Mouse (Mus musculus) kidney, postnatal 25 days (tissue): Measurements from ENCODE around the gene Nphp4.
A peak's percentile ranks its signal among the peaks of the same experiment; 100 is the strongest.

Experiments
- DNase-seq, 2 experiments: peaks; one replicate each; pipeline ENCODE4 v3.0.0; 2021; ENCODE audit warnings: mixed read lengths in 2 of 2

Nphp4 gene

DNA sequence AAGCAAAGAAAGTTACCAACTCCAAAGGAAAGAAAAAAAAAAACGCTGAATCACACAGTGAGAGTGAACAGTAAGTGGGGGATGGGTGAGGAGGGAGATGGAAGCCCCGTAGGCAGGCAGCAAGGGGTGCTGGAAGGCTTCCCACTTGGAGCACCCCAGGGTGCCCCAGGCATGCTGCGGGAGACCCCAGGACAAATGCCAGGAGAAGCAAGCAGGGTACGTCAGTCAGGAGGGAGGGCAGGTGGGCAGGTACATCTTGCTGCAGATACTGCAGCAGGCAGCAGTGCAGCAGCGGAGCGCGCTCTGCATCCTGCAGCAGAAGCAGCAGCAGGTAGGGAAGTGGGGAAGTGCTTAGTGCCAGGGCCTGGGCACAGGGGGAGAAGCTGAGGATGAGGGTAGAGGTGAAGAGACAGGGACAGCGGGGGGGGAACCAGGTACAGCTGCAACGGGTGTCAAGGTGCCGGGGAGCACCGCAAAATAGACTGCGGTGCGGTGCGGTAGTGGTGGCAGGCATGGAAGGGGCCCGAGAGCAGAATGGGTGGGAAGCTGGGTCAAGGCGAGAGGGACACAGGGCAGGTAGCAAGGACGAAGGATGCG lies at the start of gene Nphp4:
TSS of gene Nphp4 (plus strand) at position 280 of the 597 bp plus-strand sequence.
- no peak for DNase-seq

DNA sequence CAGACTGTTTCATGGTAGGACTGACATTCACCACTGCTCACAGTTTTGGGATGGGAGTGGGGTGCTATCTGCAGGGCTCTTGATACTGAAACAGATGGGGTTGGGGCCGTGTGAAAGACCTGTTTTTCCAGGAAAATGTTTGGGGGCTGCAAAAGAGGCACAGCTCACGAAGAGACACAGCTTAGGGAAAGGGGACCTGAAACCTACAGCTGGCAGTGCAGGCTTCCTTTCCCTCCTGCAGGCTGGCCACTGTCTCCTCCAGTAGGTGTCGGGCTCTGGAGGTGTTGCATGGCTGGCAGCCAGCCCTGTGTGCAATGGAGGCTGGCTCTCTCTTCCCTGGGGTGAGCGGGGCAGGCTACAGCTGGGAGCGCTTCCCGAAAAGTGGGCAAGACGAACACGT lies 48.2 kb upstream of the Nphp4 start:
- DNase-seq: no peak

DNA sequence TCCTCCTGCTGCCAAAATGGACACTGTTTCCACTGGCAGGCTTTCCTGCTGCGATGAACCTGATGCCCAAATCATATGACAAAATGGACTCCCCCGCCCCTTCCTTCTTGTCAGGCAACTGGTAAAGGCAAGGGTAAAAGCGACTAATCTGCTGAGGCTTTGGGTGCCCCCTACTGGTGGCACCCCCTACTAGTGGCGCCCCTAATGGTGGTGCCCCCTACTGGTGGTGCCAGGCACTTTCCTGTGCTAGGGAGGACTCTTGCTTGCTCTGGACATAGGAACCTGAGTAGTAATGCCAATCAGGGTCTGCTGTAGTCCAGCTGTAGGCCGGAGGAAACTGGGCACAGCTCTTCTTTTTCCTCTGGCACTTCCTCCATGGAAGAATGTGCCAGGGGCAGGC lies 44.2 kb upstream of the Nphp4 start:
- peak in 1 of 2 experiments; percentile 30 for DNase-seq

DNA sequence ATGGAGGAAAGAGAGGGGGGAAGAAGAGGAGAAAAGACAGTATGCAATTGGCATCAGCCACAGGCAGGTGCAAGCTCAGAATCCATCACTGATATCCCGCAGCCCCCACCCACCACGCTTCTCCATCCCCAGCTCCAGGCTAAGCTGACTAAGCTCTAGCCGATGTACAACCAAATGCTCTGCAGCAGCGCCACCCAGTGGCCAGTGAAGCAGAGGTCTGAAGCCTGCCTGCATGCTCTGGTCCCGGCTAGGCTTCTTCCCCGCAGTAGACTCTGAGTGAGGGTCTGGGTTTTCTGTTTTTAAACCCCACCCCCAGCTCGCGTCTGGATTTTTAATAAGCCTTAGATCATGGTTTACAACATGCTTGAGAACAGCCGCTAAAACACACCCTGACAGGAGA lies 41.7 kb upstream of the Nphp4 start:
- DNase-seq: peak; percentile 86 to 92

DNA sequence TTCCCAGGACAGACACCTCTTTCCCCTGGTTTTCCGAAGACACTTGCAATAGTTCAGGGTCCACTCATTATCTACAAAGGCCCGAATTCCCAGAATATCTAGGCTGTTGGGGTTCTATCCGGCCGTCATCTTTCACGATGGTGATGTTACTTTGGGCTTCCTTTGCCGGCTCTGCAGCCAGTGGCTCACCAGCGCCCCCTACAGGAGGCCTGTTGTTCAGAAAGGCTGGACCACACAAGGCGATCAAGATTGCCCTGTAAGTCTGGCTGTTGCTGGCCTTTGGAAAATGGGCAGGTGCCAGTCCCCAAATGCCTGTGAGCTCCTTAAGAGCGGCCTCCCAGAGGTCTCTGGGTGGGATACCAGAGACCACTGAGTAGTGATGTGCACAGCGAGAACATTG lies 41.3 kb upstream of the Nphp4 start:
- peak; percentile 70 to 83 for DNase-seq

DNA sequence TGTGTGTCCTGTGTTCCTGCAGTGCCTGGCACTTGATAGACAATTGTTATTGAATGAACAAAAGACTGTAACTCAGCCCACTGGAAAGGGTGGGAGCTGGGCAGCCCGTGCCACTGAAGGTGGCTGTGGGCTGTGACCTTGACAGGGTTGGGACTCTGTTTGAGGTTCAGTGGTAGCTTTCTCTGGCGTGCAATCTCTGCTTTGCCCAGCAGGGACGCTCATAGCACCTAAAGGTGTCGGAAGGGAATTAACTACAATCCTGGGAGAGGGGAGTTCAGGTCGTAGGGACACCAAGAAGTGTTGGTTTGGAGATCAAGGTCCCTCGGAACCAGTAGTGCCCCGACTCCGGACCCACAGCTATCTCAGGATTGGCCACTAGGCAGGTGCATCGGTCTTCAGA lies 35.6 kb upstream of the Nphp4 start:
- peak in 1 of 2 experiments; percentile 47 for DNase-seq

DNA sequence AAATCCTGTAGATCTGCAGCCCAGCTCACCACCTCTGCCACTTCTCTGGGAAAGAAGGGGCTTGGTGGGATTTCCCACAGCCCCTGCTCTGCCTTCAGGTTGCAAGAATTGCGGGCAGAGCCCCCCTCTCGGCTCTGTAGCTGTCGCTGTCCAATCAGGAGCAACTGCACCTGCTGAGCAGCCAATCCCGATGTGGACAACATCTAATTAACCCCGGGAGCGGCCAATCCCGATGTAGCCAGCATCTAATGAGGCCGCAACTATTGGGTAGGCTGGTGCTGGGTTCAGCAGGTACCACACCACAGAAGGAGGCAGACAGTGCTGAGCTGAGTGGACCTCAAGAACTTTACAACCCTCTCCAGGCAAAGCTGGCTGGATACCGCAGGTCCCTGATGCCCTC lies 35.0 kb upstream of the Nphp4 start:
- DNase-seq: no peak

DNA sequence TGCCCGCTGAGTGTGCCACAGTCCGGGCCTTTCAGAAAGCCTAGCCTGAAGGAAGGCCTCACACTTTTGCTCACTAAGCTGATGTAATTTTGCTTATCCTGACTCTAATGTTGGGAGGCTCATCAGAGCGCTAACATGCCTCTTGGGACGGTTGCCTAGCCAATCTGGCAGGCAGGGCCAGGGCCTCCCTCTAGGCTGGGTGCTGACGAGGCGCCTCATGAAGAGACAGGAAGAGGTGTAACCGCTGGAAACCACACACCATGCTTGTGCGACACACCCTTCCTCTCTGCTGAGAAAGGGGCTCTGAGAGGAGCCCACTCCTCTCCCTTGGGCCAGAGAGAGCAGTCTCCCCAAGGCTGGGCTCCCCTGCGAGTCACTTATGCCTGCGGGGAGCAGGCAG lies 30.3 kb upstream of the Nphp4 start:
- no peak for DNase-seq

DNA sequence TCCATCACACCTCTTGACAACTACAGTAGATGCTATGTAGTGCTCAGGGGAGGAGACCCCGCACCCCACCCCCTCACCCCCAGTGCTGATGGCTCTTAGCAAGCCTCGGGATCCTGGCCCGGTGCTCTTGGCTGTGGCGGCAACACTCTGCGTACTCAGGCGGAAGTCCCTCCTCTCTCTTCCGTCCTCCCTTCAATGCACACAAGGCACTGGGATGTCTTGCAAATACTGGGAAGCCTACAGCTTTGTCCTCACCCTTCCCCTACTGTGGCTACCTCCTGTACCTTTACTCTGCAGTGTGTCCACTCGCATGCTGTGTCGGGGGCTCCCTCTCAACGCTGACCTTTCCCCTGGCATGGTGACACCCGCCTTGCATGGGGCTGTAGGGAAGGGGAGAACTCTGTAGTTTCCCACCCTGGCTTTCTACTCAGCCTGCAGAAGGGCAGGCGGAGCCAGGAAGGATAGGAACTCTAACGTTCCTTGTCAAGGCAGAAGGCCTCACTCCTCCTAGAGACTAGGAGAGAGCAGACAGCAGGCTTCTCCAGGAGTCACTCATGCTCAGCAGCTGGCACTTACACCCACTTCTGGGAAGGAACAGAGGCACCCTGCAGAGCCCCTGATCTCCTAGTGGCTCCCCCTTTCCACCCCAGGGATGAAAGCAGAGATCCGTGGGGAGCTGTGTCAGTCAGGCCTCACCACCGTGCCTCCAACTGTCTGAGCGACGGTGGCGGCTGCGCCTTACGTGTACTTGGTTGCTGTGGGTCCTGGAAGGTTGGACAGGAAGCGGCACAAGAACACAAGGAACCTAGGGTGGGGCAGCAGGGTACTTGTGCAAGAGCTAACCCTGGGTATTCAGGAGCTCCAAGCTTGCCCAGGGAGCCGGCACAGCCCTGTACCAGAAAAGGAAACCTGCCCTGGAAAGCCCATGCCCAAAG lies 28.5 kb upstream of the Nphp4 start:
- DNase-seq: no peak

DNA sequence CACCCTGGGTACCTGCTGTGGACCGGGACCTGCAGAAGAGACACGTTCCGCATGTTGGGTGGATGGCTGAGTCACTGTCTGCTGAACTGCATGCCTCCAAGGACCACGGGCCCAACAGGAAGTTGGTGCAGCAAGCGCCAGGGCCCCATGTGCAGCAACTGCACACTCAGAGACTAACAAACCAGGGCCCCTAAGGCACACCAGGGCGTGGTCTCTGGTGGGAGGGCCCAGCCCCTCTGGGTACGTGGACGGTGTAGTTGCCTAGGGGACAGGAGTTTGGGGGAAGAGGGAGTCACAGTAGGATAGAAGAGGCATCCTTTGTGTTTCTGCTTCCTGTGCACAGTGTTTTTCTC lies 27.9 kb upstream of the Nphp4 start:
- no peak for DNase-seq

DNA sequence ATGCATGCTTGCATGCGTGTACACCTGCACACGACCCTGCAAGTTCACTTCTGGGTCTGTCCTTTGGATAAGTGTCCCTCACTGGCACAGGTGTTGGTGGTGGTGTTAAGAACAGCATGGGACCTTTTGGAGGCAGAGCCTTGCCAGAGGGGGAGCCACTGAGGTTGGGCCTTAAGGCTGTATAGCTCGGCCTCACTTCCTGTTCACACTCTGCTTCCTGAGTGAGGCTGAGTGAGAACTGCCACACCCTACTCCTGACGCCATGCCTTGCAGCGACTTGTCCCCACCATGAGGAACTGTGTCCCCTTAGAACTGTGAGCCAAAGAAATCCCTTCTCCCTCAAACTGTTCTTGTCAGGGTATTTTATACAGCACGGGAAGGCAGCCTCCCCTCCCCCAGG lies 25.1 kb upstream of the Nphp4 start:
- no peak for DNase-seq

DNA sequence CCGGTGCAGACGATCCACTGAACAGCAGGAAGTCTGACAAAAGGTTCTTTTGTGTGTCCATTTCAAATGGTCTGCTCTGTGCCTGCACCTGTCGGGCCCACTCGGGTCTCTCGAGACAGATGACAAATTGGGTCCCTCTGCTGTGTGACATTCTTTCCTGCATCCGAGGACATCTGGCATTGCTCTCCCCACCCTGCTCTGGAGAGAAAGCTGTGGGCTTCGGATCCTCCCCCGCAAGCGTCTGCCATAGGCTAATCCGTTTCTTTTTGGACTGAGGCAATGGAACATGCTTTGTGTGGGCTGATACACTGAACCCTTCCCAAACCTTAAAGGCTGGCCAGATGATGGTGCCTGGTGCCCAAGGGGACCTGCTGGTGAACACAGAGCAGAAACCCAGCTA lies 23.4 kb upstream of the Nphp4 start:
- DNase-seq: no peak

DNA sequence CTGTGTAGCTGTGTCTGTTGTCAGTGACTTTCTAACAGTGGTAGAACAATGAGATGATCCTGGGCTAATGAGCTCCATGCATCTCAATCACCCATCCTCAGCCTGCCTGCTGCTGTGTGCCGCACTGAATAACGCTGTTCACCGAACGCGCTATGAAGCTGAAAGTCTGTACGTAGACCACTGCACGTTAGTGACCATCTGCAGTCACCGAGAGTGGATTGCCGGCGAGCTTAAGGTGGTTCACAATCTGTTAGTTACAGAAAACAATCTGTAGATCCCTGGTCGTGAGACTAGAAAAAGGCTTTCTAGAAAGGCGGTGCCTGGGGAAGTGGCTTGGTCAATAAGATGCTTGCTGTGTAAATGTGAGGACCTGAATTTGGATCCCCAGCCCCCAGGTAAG lies 22.4 kb upstream of the Nphp4 start:
- no peak for DNase-seq

DNA sequence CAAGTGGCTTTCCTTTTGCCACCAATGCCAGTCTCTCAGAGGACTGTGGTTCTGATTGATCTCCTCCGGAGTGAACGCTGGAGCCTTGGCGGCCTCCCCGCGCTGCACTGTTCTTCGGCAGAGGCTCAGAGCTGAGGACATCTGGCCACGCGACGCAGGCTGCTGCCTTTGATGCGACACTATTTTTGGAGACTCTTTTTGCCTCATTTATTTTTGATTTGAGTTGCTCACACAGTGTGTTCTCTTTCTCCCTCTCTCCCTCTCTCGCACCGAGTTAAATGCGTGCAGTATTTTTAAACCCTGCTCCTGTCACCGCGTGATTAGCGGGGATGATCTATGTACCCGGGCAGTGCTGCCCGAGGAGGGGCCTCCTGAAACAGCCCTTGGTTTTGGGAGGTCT lies 19.9 kb upstream of the Nphp4 start:
- no peak for DNase-seq

DNA sequence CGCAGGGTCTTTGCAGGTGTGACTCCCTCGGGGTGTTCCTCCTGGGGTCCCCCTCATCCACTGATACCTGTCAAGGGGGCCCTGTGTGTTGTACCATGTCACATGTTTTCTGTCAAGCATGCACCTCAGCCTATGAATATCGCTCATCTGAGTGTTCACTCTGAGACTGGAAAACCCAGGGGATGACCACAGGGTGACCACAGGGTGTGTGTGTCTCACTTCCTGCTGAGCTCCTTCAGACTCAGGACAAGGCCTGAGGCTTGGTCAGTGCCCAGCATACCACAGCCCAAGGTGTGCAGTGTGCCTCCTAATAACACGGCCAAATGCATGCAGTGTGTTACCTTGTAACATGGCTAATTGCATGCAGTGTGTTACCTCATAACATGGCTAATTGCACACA lies 18.8 kb upstream of the Nphp4 start:
- no peak for DNase-seq

DNA sequence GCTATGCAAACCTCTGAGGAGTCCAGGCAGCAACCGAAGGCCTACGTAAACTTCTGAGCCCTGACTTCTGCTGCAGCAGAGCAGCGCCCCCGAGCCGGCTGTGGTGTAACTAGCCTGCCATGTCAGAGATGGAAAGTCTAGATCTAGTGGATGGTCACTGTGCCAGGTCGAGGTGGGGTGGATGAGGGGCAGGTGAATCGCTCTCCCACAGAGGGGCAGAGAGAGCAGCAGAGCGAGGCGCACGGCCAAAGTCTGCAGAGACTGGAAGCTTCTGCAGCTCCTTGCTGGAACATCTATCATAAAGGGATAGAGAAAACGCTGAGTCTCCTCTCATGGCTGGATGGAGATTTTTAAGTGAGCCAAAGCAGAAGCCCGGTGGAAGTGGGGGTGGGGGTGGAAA lies 14.0 kb upstream of the Nphp4 start:
- DNase-seq: peak; percentile 72 to 92

DNA sequence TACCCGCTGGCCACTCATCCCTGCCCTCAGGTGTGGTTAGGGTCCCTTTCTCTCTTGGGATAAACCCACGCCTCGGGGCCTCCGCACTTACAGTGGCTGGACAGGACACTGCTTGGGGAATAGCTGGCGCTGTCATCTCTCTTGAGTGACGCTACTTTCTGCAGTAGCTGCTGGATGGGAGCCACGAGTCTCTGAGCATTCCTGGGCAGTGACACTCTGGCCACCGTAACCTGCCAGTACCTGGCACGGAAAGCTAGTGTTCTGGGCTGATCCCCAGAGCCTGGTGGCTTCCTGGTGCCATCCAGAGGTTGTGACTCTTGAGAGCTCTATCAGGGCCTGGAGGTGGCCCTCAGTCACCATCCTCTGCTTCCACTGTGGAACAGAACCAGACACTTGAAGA lies 13.4 kb upstream of the Nphp4 start:
- peak; percentile 18 to 54 for DNase-seq

DNA sequence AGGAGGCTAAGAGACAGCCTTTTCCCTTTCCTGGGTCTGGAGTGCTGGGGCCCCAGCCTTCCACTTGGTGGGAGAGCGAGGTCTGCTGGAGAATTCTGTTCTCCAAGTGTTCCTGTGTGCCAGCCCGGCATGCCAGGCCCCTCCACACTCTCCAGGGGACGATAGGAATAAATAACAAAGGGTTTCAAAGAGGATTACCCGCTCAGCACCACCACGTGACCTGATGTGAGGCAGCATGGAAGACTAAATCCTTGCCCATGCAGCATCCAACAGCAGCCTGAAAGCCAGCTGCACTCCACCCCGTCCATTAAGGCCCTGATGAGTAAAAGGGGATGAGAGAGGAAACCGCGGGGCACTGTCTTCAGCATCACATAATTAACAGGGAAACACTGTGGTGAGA lies 11.4 kb upstream of the Nphp4 start:
- DNase-seq: no peak

DNA sequence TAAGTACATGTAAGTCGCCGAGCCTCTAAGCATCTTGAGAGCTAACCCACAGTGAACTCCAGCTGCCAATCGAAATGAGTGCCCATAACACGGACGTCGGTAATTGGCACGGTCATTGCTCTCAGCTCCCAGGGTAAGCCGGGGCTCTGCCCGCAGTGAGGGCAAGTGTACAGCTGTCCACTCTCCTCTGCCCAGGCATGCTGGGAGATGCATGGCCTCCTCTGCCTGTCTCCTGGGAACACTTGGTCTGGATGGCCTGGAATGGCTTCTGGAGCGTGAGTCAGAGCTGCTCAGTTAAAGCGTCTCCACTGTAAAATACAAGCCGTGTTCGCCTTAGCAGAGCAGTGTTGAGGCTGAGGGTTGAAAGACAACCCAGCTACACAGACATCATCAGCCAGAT lies 9.9 kb upstream of the Nphp4 start:
- no peak for DNase-seq

DNA sequence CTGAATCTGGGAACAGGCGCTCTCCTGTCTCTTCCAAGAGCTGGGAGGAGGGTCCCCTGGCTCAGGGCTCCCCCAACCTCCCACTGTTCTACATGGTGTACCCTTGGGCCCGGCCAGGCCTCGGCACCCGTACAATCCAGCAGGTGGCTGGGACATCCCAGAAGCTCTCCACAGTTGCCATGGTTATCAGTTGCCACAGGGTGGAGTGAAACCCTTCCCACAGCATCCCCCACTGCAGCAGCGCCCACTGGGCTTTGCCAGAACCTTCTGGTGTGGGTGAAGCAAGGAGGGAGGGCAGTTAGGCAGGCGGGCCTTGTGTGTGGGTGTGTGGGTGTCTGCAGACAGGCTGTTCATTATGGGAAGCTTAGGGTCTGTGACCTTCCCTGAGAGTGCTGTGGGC lies 8.6 kb upstream of the Nphp4 start:
- no peak for DNase-seq

DNA sequence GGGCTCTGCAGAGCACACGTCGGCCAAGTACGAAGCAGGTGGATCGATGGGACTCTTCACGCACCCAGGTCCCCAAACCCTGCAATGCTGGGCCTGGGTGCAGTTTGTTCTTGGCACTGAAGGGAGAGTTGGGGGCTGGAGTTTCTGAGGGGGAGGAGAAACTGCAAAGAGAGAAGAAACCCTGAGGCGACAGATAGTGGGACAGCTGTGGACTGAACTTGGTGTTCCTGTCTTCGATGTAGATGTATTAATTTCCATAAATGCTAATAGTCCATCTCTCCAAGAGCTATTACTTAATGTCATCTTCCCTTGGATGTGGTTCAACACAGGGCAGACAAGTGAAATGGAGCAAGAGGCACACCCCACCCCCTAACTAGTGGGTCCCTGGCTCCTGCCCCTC lies 565 bp upstream of the Nphp4 start:
- DNase-seq: no peak

DNA sequence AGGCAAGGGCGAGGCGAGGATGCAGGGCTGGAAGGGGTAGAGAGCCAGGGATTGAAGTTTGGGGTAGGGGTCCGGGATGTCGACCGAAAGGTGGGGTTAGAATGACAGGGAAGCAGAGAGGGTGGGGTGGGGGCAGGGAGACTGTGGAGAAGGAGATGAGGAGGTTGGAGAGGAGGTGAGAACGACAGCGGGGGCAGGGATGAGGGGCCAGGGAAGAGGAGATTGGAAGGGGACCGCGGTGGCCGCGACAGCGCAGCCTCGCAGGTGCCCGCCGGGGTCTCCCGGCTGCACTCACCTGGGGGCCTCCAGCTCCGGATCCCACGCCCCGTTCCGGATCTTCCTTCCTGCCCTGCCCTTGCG lies 580 bp downstream of the Nphp4 start:
- no peak for DNase-seq

DNA sequence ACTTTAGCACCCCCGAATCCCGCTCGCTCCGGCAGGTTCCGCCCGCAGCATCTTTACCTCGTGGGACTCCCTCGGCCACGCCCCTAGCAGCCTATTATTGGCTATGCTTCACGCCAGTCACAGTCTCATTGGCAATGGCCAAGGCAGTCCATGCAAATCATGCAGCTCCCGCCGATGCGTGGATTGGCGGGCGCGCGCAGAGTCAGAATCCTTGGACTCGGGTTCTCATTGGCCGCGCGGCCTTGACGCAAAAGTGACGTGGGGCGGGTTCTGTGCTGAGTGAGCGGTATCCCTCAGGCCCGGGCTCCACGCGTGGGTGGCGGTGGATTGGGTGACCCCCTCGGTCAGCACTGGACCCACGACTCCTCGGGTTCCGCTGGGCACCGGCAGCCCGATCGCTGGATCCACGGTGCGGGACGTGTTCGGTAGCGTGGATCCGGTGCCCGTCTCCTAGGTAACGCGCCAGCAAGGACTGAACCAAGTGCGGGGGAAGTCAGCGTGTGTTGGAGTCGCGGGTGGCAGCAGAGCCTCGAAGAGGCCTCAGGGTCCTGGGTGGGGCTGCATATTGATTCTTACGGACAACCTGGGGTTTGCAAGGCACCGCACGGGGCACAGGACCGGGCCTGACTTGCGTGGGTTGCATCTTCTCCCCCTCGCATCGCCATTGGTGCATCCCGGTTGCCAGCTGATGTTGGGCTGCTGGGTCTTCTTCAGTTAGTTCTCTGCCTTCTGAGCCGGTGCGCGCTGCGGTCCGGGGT lies 1.1 kb downstream of the Nphp4 start, which contains the start of gene Kcnab2:
TSS of gene Kcnab2 (minus strand) at position 406 of the 758 bp plus-strand sequence.
- peak; percentile 100 for DNase-seq

DNA sequence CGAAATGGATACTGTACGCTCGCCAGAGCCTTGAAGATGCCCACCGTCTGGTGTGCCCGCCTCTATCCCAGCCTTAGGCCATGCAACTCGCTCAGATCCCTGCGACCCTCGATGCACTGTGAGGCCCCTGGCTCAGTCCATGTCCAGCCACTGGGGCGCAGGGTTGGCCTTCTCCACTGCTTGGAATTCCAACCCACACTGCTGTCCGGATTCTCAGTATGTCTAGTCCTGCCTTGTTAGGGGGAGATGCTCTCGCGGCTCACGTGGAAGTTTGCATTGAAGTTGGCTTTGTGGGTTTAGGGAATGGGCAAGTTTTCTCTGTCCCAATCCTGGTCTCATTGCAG lies 1.7 kb downstream of the Nphp4 start:
- DNase-seq: no peak
